Mouse (Mus musculus) heart, postnatal 25 days (tissue): ENCODE results near the gene Irf2. TPM values are rescaled to one million over a fixed set of nuclear protein-coding genes. Genes with fewer than 3 reads are reported as not detected.

Experiments used
- DNase-seq: peaks from one replicate; pipeline ENCODE4 v3.0.0; 2022; ENCODE audit warnings: low spot score
- intact Hi-C: fragments of 180-260 bp; cut with DNase I; formaldehyde crosslinking; loops from one replicate; pipeline ENCODE4 v1.15.1; 2025
- total RNA-seq, 2 experiments: library from RNA; stranded (reverse); gene quantifications; 2 replicates each; pipeline ENCODE4 v1.2.3; 2021

Irf2 gene
- total RNA-seq, 2 experiments from 2014 or later: 40.4 to 45.4 TPM

GRCm38 (mm10) chr8:46890241-46890640 lies 150.7 kb downstream of the Irf2 start:
- no peak for DNase-seq
- intact Hi-C loops: no loop called here

- intact Hi-C loops: no loop called here
Measured at GRCm38 (mm10) chr8:46892511-46893273, 153.2 kb downstream of the Irf2 start.

GRCm38 (mm10) chr8:46894385-46894784 lies 154.9 kb downstream of the Irf2 start:
- DNase-seq: no peak
- intact Hi-C loops: no loop called here

More at GRCm38 (mm10) chr8:46892511-46893273, 153.2 kb downstream of the Irf2 start:
- DNase-seq: peak; percentile 59

DNA sequence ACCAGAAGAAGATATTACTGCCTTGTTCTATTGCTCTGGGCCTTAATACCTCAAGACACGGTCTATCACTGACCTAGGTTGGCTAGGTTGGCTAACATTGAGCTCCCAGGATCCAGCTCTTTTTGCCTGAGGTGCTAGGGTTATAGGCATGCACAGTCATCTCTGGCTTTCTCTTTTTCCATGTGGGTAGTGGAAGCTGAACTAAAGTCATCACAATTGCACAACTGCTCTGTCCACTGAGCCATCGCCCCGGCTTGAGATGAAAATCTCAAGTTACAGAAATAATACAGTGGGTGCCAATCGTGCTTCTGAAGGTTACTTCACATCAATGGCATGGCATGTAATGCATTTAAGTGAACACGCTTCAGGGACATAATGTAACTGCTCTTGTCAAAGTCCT lies 156.5 kb downstream of the Irf2 start:
- intact Hi-C loops: loop anchor here (5.0 kb wide), 1 partner anchor 34 kb away; no protein-coding TSS in a partner anchor
- no peak for DNase-seq

- no peak for DNase-seq
- intact Hi-C loops: loop anchor here (5.0 kb wide), 1 partner anchor 34 kb away; no protein-coding TSS in a partner anchor
Measured at GRCm38 (mm10) chr8:46896704-46897103, 157.2 kb downstream of the Irf2 start.

Other genes starting within 250 kb of the Irf2 start
- under 1 TPM; 0.65 to 0.67 TPM for gene Cenpu, start 187.7 kb upstream of the Irf2 start, total RNA-seq
- gene Primpol, start 122.5 kb upstream of the Irf2 start, total RNA-seq: 1 to 10 TPM; 1.9 to 2.4 TPM
- 1 to 10 TPM; 4.0 to 4.4 TPM for gene Casp3, start 122.4 kb upstream of the Irf2 start, total RNA-seq
- 1 to 10 TPM; 4.9 to 6.3 TPM for gene Enpp6, start 247.2 kb downstream of the Irf2 start, total RNA-seq